Mouse (Mus musculus) telencephalon, adult 2 months (tissue): Measurements from ENCODE around the gene Phactr2.

Experiments used
- DNase-seq: peaks from one replicate; pipeline ENCODE4 v3.0.0-alpha.2; 2011; ENCODE audit warnings: low read depth, low spot score

Phactr2 gene

GRCm38 (mm10) chr10:13331405-13332032 is 142.7 kb downstream of the Phactr2 start:
- no peak for DNase-seq

DNA sequence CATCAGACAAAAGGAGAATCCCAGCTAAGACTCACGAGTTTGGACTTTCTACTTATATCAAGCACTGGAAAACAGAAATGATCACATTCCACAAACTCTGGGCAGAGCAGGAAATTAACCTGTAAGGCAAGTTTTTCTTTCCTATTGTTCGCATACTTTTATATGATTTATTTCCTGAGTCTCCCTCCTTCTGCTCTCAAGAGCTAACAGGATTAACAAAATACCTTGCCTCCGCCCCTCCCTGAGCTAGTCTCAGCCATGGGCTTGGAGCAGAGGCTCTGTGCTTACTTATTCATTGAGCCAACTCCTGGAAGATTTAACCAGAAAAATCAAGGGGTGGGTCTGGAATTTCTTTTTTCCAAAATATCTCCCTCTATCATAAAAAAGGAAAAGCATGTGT is 145.6 kb downstream of the Phactr2 start:
- no peak for DNase-seq

- no peak for DNase-seq
Measured at GRCm38 (mm10) chr10:13326149-13326873, 147.9 kb downstream of the Phactr2 start.

DNA sequence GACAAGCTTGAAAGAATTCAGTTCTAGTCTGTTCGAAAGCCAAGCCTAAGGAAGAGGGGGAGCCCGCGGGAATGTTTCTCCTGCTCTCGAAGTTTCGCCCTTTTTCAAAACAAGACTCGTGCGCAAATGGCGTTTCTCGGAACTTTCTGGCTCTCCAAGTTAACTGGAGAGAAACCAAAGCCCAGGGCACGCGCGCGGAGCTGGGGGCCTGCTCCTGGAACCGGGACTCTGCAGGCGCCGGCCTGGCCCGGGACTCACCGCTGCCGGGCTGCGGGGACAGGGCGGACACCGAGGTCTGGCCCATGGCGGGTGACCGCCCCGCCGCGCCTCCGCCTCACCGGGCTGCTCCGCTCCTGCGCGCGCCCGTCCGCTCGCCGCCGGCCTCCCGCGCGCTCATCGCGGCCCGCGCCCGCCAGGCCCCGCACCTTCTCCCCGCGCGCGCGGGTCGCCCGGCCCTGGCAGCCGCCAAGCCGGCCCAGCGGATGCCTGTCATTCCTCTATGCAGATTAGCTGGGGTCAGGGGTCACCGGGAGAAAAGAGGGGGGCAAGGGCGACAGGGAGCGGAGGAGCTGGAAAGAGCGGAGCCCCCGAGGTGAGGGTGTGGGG is 150.3 kb downstream of the Phactr2 start:
- no peak for DNase-seq

DNA sequence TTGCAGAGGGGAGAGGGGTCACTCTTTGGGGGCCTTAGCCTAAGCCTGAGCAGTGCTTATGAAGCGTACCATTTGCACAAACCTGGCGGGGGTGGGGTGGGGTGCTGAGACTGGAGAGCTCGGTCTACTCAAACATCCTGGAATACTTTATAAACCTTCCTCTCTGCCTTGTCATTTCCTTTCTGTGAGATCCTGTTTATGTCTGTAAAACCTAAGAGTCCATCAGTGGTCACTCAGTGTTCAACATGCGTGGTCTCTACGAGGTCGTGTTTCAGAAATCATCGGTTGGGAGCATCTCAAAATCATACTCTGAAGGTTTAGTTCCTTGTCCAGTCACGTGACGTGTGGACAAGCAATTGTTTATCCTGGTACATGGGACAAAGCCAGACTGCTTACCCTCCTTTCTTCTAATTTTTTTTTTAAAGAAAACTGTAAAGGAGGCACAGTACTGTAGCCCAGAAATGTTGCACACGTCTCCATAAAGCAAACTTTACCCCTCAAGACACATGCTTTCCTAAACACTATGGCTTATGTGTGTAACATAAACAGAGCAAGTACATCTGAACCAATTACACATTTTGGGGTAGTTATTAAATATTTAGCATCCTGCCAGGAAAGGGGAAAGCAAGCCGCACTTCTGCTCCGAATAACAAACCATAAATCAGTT is 150.9 kb downstream of the Phactr2 start:
- no peak for DNase-seq

- DNase-seq = no peak
Measured at GRCm38 (mm10) chr10:13314999-13315398, 159.2 kb downstream of the Phactr2 start.

- DNase-seq = no peak
Measured at GRCm38 (mm10) chr10:13312576-13312975, 161.6 kb downstream of the Phactr2 start.

DNA sequence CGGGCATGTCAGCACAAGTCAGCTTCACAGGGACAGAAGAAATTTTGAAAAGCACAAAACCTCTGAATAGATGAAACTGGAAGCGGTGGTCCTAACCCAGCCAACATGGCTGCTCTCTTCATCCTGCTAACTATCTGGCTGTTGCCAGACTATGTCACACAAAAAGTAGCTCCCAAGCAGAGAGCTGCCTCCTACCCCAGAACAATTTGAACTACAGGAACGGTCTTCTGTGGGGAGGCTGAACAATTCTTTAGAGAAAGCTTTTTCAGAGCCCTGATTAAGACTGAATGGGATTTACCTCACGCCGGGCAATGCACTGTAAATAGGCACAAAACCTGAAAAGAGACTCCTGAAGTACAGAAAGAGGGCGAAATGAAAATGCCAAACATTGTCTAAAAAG is 162.6 kb downstream of the Phactr2 start:
- DNase-seq = no peak

DNA sequence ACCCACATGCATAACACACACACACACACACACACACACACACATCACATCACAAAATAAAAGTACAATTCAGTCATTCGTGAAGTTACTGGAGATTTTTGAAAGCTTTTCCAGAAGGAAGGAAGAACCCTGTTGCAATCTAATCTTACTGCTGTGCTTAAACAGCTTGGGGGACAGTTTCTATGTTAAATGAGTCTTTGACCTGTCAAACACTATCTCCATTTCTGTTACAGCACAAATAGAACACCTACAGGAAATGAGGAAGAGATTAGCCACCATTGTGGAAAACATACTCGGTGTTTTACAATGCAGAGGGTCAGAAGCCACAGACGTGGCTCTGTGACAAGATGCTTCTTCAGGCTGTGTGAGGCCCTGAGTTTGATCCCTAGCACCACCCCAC is 164.1 kb downstream of the Phactr2 start:
- no peak for DNase-seq

- DNase-seq = no peak
Measured at GRCm38 (mm10) chr10:13304641-13305241, 169.5 kb downstream of the Phactr2 start.

DNA sequence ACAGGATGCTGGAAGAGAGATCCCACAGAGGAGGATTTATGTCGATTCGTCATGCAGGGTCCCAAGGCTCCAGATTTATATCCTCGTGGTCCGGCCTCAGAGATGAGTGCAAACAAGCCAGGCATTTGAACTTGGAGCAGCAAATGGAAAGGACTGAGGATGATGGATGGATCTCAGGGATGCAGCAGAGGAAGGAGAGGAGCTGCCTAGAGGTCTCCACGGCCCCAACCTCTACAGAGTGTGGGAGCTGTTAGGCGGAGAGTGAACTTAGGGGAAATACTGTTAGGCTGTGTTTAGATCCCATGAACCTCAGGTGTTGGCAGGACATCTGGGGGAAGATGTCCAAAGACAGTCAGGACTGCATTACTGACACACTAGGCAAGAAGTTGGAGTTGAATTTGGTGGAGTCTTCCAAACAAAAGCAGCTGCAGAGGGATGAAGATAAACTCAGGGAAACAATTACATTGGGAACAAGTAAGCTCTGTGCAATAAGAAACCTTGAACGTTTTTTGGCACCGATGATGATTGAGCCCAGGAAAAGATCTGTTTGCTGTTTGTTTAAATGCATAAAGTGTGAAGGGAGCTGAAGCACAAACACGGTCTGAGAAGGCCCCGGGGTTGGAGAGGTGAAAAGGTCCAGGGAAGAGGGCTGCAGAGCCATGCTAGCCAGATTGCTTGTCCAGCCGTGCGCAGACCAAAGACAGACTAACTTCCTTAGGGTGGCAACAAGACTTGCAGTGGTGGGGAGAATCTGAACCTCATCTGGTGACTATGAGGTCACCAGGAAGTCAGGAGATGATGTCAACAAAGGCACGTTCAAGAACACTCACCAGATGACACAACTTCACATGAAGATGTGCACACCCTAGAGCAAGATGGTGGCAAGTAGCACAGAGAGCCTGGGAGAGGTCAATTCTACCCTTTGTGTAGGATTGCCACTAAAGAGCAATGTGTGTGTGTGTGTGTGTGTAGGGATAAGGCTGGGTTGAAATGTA is 170.6 kb downstream of the Phactr2 start:
- no peak for DNase-seq

DNA sequence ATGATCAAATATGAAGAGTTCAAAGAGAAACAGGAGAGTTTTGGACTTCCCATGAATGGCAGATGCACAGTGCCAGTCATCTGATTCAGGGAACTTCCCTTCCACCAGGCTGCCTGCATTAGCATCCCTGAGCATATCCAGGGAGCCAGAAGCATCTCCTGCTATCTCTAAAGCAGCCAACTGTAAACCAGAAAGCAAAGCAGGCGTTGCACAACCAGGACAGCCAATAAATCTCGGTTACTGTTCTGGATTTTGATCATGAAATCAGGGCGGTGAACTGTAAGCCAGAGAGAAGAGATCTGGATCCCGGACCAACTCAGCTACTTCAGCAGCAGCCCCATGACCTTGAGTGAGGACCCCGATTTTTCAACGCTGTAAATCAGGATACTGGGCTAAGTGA is 173.6 kb downstream of the Phactr2 start:
- DNase-seq = no peak

GRCm38 (mm10) chr10:13300196-13300595 is 174.0 kb downstream of the Phactr2 start:
- DNase-seq = no peak

DNA sequence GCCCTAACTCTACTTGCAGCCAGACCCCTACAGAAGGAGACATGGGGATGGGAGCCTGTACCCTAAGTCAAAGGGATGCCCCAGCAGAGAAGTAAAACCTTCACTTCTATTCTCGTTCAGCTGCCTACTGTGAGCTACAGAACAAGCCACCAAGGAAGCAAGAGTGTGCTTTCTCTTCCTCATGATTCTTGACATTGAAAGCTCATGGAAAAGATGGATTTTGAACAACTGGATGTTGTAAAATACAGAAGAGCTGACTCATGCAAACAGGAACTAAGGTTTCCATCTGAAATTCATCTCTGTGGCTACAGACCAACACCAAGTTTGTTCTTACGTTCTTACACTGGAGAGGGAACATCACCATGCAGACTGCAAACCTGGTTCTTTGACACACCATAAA is 179.3 kb downstream of the Phactr2 start:
- DNase-seq = no peak

- DNase-seq = no peak
Measured at GRCm38 (mm10) chr10:13292026-13292425, 182.2 kb downstream of the Phactr2 start.

DNA sequence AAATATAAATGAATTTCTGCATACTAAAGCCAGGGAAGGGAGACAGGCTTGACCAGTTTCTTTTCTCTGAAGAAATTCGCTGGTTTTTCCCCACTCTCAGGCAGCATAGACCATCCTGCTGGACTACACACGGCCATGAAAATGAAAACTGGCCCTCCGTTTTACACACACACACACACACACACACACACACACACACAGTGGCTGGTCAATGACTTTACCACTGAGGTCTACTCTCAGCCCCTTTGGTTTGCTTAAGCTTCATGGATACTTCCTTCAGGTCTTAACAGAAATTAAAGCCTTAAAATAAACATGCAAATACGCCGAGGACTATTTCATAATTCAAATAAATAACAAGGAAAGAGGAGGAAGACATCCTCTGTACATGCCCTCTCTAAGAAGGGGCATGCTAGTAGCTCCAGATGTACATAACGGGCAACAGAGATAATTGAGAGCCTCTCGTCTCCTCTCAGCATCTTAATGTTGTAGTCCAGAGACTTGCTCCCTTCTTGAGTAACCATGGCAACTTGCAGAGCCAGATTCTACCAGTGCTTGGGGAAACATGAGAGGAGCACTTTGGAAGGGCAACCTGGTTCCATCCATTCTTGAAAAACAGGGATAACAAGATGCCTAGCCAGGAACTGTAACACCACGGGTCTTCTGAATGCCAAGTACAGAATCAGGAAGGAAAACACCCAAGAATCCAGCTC is 184.8 kb downstream of the Phactr2 start:
- DNase-seq = peak; percentile 31

GRCm38 (mm10) chr10:13288296-13288695 is 185.9 kb downstream of the Phactr2 start:
- DNase-seq = no peak

- DNase-seq = no peak
Measured at GRCm38 (mm10) chr10:13283441-13283840, 190.8 kb downstream of the Phactr2 start.

DNA sequence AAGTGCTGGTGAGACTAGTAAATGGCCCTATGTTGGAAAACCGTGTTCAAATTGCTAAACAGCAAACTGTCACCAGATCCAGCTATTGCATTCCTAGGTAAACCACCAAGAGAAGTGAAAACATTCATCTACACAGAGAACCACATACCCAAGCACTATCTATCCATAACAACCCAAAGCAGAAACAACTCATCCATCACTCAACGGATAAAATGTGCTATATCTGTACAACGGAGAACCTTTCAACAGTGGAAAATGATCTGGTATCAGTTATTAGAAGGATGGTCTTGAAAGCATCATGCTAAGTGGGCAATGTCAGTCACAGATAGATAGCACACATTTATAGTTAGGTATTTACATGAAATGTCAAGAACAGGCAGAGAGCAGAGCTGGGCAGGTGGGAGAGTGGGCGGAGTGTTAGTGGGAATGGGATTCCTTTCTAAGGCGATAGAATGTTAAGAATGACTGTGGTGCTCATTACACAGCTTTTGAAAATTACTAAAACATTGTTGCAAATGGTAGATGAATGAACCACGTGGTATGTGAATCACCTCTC is 193.8 kb downstream of the Phactr2 start:
- DNase-seq = no peak

DNA sequence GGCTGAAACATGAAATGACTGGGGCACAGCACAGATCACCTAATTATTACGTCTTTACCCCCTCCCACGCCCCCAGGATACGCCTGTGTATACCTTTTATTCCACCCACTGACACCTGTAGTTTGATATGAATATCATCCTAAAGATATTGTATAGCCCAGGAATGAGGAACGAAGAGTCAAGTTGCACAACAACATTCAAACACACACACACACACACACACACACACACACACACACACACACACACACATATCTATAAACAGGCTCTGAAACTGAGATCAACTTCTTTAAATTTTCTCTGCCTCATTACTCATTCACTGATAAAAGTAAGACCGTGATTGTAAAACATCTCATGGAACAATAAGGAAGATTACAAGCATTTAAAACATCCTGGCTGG is 197.9 kb downstream of the Phactr2 start:
- no peak for DNase-seq
